Mouse (Mus musculus): Measurements from ENCODE around the gene Igsf11. TPM values are rescaled to one million over a fixed set of nuclear protein-coding genes. Genes with fewer than 3 reads are reported as not detected.

Igsf11 gene
- polyA plus RNA-seq, 2 experiments, result 0.47 to 1.8 TPM

GRCm38 (mm10) chr16:38916053-38916786 lies 23.7 kb downstream of the Igsf11 start:
- ATAC-seq (ENCODE audit: low FRiP score, low read depth) (no peak), DNase-seq (ENCODE audit: low spot score) (no peak)
- TF ChIP-seq POLR2A (IDR thresholded peaks at IDR 0.05; ENCODE audit: borderline replicate concordance, extremely low read depth, insufficient read depth, insufficient read length), result no peak
- Histone ChIP-seq H3K27me3 (ENCODE audit: control insufficient read depth, insufficient read depth, low read length) (no peaks in the 10 kb centered on the region), H3K4me2 (replicated peaks; ENCODE audit: low read depth, low read length, severe bottlenecking) (no peak overlapping the region), H3K36me3 (ENCODE audit: control insufficient read depth, insufficient read depth, low read length) (no peaks in the 10 kb centered on the region), H3K27ac (replicated peaks; ENCODE audit: low read depth, low read length) (no peak overlapping the region), H3K4me3 (replicated peaks; ENCODE audit: low read length) (no peak overlapping the region), H3K9me3 (ENCODE audit: control insufficient read depth, low read length) (no peaks in the 10 kb centered on the region), H3K9ac (ENCODE audit: low read depth, low read length, severe bottlenecking) (no peak overlapping the region), H3K4me1 (ENCODE audit: control insufficient read depth, insufficient read depth, low read length) (no peaks in the 10 kb centered on the region)
- 86% methylated on average over 12 of the region's 12 CpGs for whole genome bisulfite sequencing

- H3K36me3 ChIP-seq (ENCODE audit: control insufficient read depth, insufficient read depth, low read length), result no peaks in the 10 kb centered on the region
- H3K9me3 ChIP-seq (ENCODE audit: control insufficient read depth, low read length), result no peaks in the 10 kb centered on the region
- DNase-seq (ENCODE audit: low spot score), result no peak
- no peaks in the 10 kb centered on the region for H3K4me1 ChIP-seq (ENCODE audit: control insufficient read depth, insufficient read depth, low read length)
- no peak overlapping the region for H3K4me3 ChIP-seq (replicated peaks; ENCODE audit: low read length)
- H3K4me2 ChIP-seq (replicated peaks; ENCODE audit: low read depth, low read length, severe bottlenecking), result no peak overlapping the region
- ATAC-seq (ENCODE audit: low FRiP score, low read depth), result no peak
- H3K9ac ChIP-seq (ENCODE audit: low read depth, low read length, severe bottlenecking), result no peak overlapping the region
- no peak overlapping the region for H3K27ac ChIP-seq (replicated peaks; ENCODE audit: low read depth, low read length)
- no peaks in the 10 kb centered on the region for H3K27me3 ChIP-seq (ENCODE audit: control insufficient read depth, insufficient read depth, low read length)
- no peak for TF ChIP-seq POLR2A (IDR thresholded peaks at IDR 0.05; ENCODE audit: borderline replicate concordance, extremely low read depth, insufficient read depth, insufficient read length)
- WGBS, result 71% methylated on average over 5 of the region's 5 CpGs
Observed at GRCm38 (mm10) chr16:38916885-38917284, 24.4 kb downstream of the Igsf11 start.

- DNase-seq (ENCODE audit: low spot score), result no peak
- no peaks in the 10 kb centered on the region for H3K36me3 ChIP-seq (ENCODE audit: control insufficient read depth, insufficient read depth, low read length)
- no peaks in the 10 kb centered on the region for H3K9me3 ChIP-seq (ENCODE audit: control insufficient read depth, low read length)
- ATAC-seq (ENCODE audit: low FRiP score, low read depth), result no peak
- H3K27ac ChIP-seq (replicated peaks; ENCODE audit: low read depth, low read length), result no peak overlapping the region
- no peak for TF ChIP-seq POLR2A (IDR thresholded peaks at IDR 0.05; ENCODE audit: borderline replicate concordance, extremely low read depth, insufficient read depth, insufficient read length)
- WGBS, result 79% methylated on average over 2 of the region's 2 CpGs
- H3K27me3 ChIP-seq (ENCODE audit: control insufficient read depth, insufficient read depth, low read length), result no peaks in the 10 kb centered on the region
- H3K4me1 ChIP-seq (ENCODE audit: control insufficient read depth, insufficient read depth, low read length), result no peaks in the 10 kb centered on the region
- no peak overlapping the region for H3K4me3 ChIP-seq (replicated peaks; ENCODE audit: low read length)
- no peak overlapping the region for H3K4me2 ChIP-seq (replicated peaks; ENCODE audit: low read depth, low read length, severe bottlenecking)
- no peak overlapping the region for H3K9ac ChIP-seq (ENCODE audit: low read depth, low read length, severe bottlenecking)
Observed at GRCm38 (mm10) chr16:38918121-38918520, 25.6 kb downstream of the Igsf11 start.

- peaks cover 5% of the 10 kb centered on the region; the same call in 1 of the 2 replicates for H3K4me1 ChIP-seq (ENCODE audit: control insufficient read depth, insufficient read depth, low read length)
- H3K27ac ChIP-seq (replicated peaks; ENCODE audit: low read depth, low read length), result no peak overlapping the region
- no peak overlapping the region for H3K4me3 ChIP-seq (replicated peaks; ENCODE audit: low read length)
- DNase-seq (ENCODE audit: low spot score), result no peak
- no peak overlapping the region for H3K4me2 ChIP-seq (replicated peaks; ENCODE audit: low read depth, low read length, severe bottlenecking)
- no peaks in the 10 kb centered on the region for H3K27me3 ChIP-seq (ENCODE audit: control insufficient read depth, insufficient read depth, low read length)
- H3K36me3 ChIP-seq (ENCODE audit: control insufficient read depth, insufficient read depth, low read length), result no peaks in the 10 kb centered on the region
- no peak for ATAC-seq (ENCODE audit: low FRiP score, low read depth)
- no peak overlapping the region for H3K9ac ChIP-seq (ENCODE audit: low read depth, low read length, severe bottlenecking)
- WGBS, result 88% methylated on average over 5 of the region's 5 CpGs
- TF ChIP-seq POLR2A (IDR thresholded peaks at IDR 0.05; ENCODE audit: borderline replicate concordance, extremely low read depth, insufficient read depth, insufficient read length), result no peak
- H3K9me3 ChIP-seq (ENCODE audit: control insufficient read depth, low read length), result no peaks in the 10 kb centered on the region
Observed at GRCm38 (mm10) chr16:38920488-38920887, 28.0 kb downstream of the Igsf11 start.

GRCm38 (mm10) chr16:38924940-38925339 lies 32.5 kb downstream of the Igsf11 start:
- DNase-seq (ENCODE audit: low spot score) (no peak), ATAC-seq (ENCODE audit: low FRiP score, low read depth) (peak; percentile 55; the same call in 1 of the 2 replicates)
- TF ChIP-seq POLR2A (IDR thresholded peaks at IDR 0.05; ENCODE audit: borderline replicate concordance, extremely low read depth, insufficient read depth, insufficient read length), result no peak
- no peaks in the 10 kb centered on the region for H3K9me3 ChIP-seq (ENCODE audit: control insufficient read depth, low read length)
- H3K4me2 ChIP-seq (replicated peaks; ENCODE audit: low read depth, low read length, severe bottlenecking), result peak overlapping the region; percentile 13; the same call in 1 of the 2 replicates
- H3K4me3 ChIP-seq (replicated peaks; ENCODE audit: low read length), result no peak overlapping the region
- H3K4me1 ChIP-seq (ENCODE audit: control insufficient read depth, insufficient read depth, low read length), result peaks cover 5% of the 10 kb centered on the region; the same call in 1 of the 2 replicates
- 46% methylated on average over 13 of the region's 13 CpGs for WGBS
- no peak overlapping the region for H3K9ac ChIP-seq (ENCODE audit: low read depth, low read length, severe bottlenecking)
- H3K36me3 ChIP-seq (ENCODE audit: control insufficient read depth, insufficient read depth, low read length), result no peaks in the 10 kb centered on the region
- H3K27me3 ChIP-seq (ENCODE audit: control insufficient read depth, insufficient read depth, low read length), result no peaks in the 10 kb centered on the region
- no peak overlapping the region for H3K27ac ChIP-seq (replicated peaks; ENCODE audit: low read depth, low read length)

Data from limb, embryonic 14.5 days (tissue).